Mouse (Mus musculus): ENCODE data around the gene Myb. TPM values are rescaled to one million over a fixed set of nuclear protein-coding genes. Genes with fewer than 3 reads are reported as not detected.

The Myb gene
- total and polyA plus RNA-seq, 3 experiments = 11.1 to 24.0 (median 19.1) TPM

DNA sequence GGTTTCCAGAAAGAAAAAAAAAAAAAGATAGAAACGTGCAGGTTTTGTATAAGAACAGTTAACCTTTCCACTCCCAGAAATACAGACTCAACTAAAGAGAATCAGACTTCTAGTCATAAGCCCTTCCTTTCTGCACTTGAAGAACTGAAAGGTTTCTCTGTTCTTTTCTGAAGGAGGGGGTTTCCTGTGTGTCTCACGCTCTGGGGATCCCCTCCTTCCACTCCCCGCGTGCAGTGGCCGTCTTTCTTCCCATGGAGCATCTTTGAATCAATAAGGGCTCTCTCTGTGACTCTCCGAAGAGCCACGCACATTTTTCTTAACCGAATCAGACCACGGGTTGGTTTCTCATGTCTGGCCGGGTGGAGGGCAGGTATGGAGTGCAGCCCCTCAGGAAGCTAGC is 17.5 kb upstream of the Myb start:
- Histone ChIP-seq H3K27ac (ENCODE audit: insufficient read depth, low read depth) (peak overlapping the region; percentile 78), H3K9me3 (replicated peaks; ENCODE audit: low read length) (no peaks in the 10 kb centered on the region), H3K27me3 (replicated peaks) (no peaks in the 10 kb centered on the region), H3K79me2 (replicated peaks; ENCODE audit: control insufficient read depth, extremely low read depth, insufficient read depth, poor library complexity, severe bottlenecking) (no peaks in the 10 kb centered on the region), H3K4me1 (ENCODE audit: control insufficient read depth in 1 of 2, insufficient read depth in 2 of 2) (peaks cover 10 to 36% of the 10 kb centered on the region in 2 experiments), H3K4me3 (replicated peaks in 1 of 3; ENCODE audit: low read depth in 2 of 3, low read length in 2 of 3, poor library complexity in 1 of 3) (peak overlapping the region in 2 of 3 experiments; percentile 36 to 55), H3K9ac (ENCODE audit: insufficient read depth, low read depth) (peak overlapping the region; percentile 18; the same call in 1 of the 2 replicates), H3K36me3 (replicated peaks in 1 of 2; ENCODE audit: control insufficient read depth in 1 of 2, insufficient read depth in 1 of 2, low read length in 1 of 2) (no peaks in the 10 kb centered on the region), H3K4me2 (ENCODE audit: insufficient read depth, low read depth, poor library complexity, severe bottlenecking) (peak overlapping the region; percentile 73)
- peak; percentile 71 for DNase-seq (ENCODE audit: extremely low read depth)
- peak; percentile 66 for TF ChIP-seq ZNF384 (IDR thresholded peaks at IDR 0.05; ENCODE audit: low read depth, low read length)
- peak; percentile 28; the same call in 1 of the 2 replicates for TF ChIP-seq MEF2A (IDR thresholded peaks at IDR 0.05; ENCODE audit: borderline replicate concordance, low read depth, low read length)
- TF ChIP-seq EP300 (IDR thresholded peaks at IDR 0.05; ENCODE audit: low read length) = peak; percentile 64
- TF ChIP-seq KAT2A (IDR thresholded peaks at IDR 0.05; ENCODE audit: insufficient replicate concordance, low read length) = no peak
- TF ChIP-seq CHD1 (IDR thresholded peaks at IDR 0.05; ENCODE audit: low read depth, low read length) = no peak
- 0 out of 2 replicates have a peak, but pooled peaks have one; percentile 21 for TF ChIP-seq ELF1 (IDR thresholded peaks at IDR 0.05; ENCODE audit: low read depth, low read length)
- peak; percentile 64; the same call in 1 of the 2 replicates for TF ChIP-seq MYC (IDR thresholded peaks at IDR 0.05; ENCODE audit: low read depth, low read length)
- TF ChIP-seq IRF4 (IDR thresholded peaks at IDR 0.05; ENCODE audit: low read depth, low read length) = peak; percentile 59; the same call in 1 of the 2 replicates
- peak; percentile 58; the same call in 1 of the 2 replicates for TF ChIP-seq MAZ (IDR thresholded peaks at IDR 0.05; ENCODE audit: low read depth, low read length)
- no peak for TF ChIP-seq ZKSCAN1 (IDR thresholded peaks at IDR 0.05; ENCODE audit: borderline replicate concordance, low read depth, low read length)
- no peak; the same call in 1 of the 2 replicates for TF ChIP-seq NELFE (IDR thresholded peaks at IDR 0.05; ENCODE audit: low read depth, low read length)
- 0 out of 2 replicates have a peak, but pooled peaks have one; percentile 23 for TF ChIP-seq SIN3A (IDR thresholded peaks at IDR 0.05; ENCODE audit: low read length)
- TF ChIP-seq ETS1 (conservative IDR thresholded peaks at IDR 0.05; ENCODE audit: low read depth, low read length) = peak; percentile 63; the same call in 1 of the 2 replicates
- peak; percentile 20; the same call in 1 of the 2 replicates for TF ChIP-seq TBP (conservative IDR thresholded peaks at IDR 0.05; ENCODE audit: low read depth, low read length)
- peak; percentile 49 for TF ChIP-seq MAX (IDR thresholded peaks at IDR 0.05; ENCODE audit: low read length)
- 0 out of 2 replicates have a peak, but pooled peaks have one; percentile 32 for TF ChIP-seq E2F4 (IDR thresholded peaks at IDR 0.05; ENCODE audit: insufficient replicate concordance, low read depth, low read length)
- peak; percentile 91 for TF ChIP-seq BHLHE40 (IDR thresholded peaks at IDR 0.05; ENCODE audit: low read depth, low read length)
- dilution Hi-C loops (cut with MboI; ENCODE audit: extremely low pct_ligation_motif_present, extremely low pct_unique_long_range_greater_than_20kb, low sequenced_read_pairs) = no loop called here
- in situ Hi-C loops (cut with MboI; ENCODE audit: low pct_ligation_motif_present, low pct_unique_long_range_greater_than_20kb, low sequenced_read_pairs) = loop anchor here (25.0 kb wide), 1 partner anchor 109 kb away; the partner anchor contains the start of gene Hbs1l

DNA sequence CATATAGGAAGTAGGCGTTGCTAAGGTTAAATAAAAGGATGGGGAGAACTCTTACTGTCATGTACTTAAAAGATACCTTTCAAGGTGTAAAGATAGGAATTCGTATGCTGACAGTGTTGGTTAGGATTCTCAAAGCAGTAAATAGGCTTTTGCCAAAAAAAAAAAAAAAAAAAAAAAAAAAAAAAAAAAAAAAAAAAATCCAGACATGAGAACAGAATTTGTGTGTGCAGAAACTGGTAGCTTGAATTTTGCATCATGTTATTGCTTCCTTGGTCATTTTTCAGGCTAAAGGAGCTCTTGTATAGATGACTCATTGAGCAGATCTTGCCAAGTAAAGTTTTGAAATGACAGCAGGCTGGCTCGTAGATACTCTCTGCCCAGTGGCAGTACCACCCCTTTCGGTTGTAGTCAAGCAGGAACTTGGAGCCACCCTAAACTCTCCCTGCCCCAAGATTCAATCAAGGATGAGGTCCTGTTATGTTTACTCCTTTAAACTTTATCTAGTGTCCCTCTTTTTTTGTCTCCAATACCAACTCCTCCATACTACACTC is 11.9 kb upstream of the Myb start:
- Histone ChIP-seq H3K9ac (ENCODE audit: insufficient read depth, low read depth) (no peak overlapping the region), H3K9me3 (replicated peaks; ENCODE audit: low read length) (peaks cover 7% of the 10 kb centered on the region), H3K4me3 (replicated peaks in 1 of 3; ENCODE audit: low read depth in 2 of 3, low read length in 2 of 3, poor library complexity in 1 of 3) (no peak overlapping the region), H3K36me3 (replicated peaks in 1 of 2; ENCODE audit: control insufficient read depth in 1 of 2, insufficient read depth in 1 of 2, low read length in 1 of 2) (no peaks in the 10 kb centered on the region), H3K27me3 (replicated peaks) (no peaks in the 10 kb centered on the region), H3K4me1 (ENCODE audit: control insufficient read depth in 1 of 2, insufficient read depth in 2 of 2) (peaks cover 8 to 19% of the 10 kb centered on the region in 2 experiments), H3K79me2 (replicated peaks; ENCODE audit: control insufficient read depth, extremely low read depth, insufficient read depth, poor library complexity, severe bottlenecking) (no peaks in the 10 kb centered on the region), H3K27ac (ENCODE audit: insufficient read depth, low read depth) (no peak overlapping the region), H3K4me2 (ENCODE audit: insufficient read depth, low read depth, poor library complexity, severe bottlenecking) (no peak overlapping the region)
- no peak for DNase-seq (ENCODE audit: extremely low read depth)
- in situ Hi-C loops (cut with MboI; ENCODE audit: low pct_ligation_motif_present, low pct_unique_long_range_greater_than_20kb, low sequenced_read_pairs) (no loop called here), dilution Hi-C loops (cut with MboI; ENCODE audit: extremely low pct_ligation_motif_present, extremely low pct_unique_long_range_greater_than_20kb, low sequenced_read_pairs) (no loop called here)
- TF ChIP-seq EP300 (IDR thresholded peaks at IDR 0.05; ENCODE audit: low read length) (peak; percentile 44; the same call in 1 of the 2 replicates), JUN (IDR thresholded peaks at IDR 0.05; ENCODE audit: insufficient read depth, low read depth, low read length) (peak; percentile 30; the same call in 1 of the 2 replicates), IRF4 (IDR thresholded peaks at IDR 0.05; ENCODE audit: low read depth, low read length) (peak; percentile 70), JUND (conservative IDR thresholded peaks at IDR 0.05; ENCODE audit: low read depth, low read length) (0 out of 2 replicates have a peak, but pooled peaks have one; percentile 29), ZNF384 (IDR thresholded peaks at IDR 0.05; ENCODE audit: low read depth, low read length) (peak; percentile 92), MAFK (IDR thresholded peaks at IDR 0.05; ENCODE audit: insufficient replicate concordance, low read length) (no peak), POLR2A (IDR thresholded peaks at IDR 0.05; ENCODE audit: low read depth, low read length) (no peak)
